Mouse (Mus musculus): Measurements from ENCODE around the gene Adgrb3. TPM values are rescaled to one million over a fixed set of nuclear protein-coding genes. Genes with fewer than 3 reads are reported as not detected.
"Not testable (repeated sequence)": the region's sequence is repeated elsewhere in the genome, so short reads cannot be mapped to it uniquely, and the experiment has no call there.

Adgrb3 gene
- polyA plus RNA-seq, 1 experiment = not detected

GRCm38 (mm10) chr1:25679656-25680055 lies 149.9 kb downstream of the Adgrb3 start:
- Histone ChIP-seq H3K27ac (ENCODE audit: insufficient read depth, low read depth, low read length) (no peak overlapping the region), H3K4me1 (ENCODE audit: control insufficient read depth, insufficient read depth, low read length) (no peaks in the 10 kb centered on the region), H3K4me3 (ENCODE audit: insufficient read depth, low read length) (no peak overlapping the region)
- no peak for TF ChIP-seq CTCF (IDR thresholded peaks at IDR 0.05; ENCODE audit: low read depth, low read length)
- no peak for TF ChIP-seq POLR2A (IDR thresholded peaks at IDR 0.05; ENCODE audit: borderline replicate concordance, low read depth, low read length)

DNA sequence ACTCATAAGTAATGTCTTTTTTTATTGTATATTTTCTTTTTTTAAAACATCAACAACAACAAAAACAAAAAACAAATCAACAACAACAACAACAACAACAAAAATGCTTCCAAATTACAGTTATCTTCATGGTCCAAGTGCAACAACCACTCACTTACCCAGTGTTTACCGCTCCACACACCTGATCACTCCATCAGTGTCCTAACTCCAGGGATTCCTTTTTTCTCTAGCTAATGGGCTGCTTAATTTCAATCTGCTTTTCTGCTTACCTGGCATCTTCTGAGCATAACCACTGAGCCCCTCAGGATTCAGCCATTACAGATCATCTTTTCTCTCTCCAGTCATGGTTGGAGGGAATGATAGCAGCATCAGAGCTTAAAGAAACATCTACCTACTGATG lies 176.8 kb downstream of the Adgrb3 start:
- TF ChIP-seq CTCF (IDR thresholded peaks at IDR 0.05; ENCODE audit: low read depth, low read length) (no peak), POLR2A (IDR thresholded peaks at IDR 0.05; ENCODE audit: borderline replicate concordance, low read depth, low read length) (no peak)
- no peaks in the 10 kb centered on the region for H3K4me1 ChIP-seq (ENCODE audit: control insufficient read depth, insufficient read depth, low read length)
- H3K27ac ChIP-seq (ENCODE audit: insufficient read depth, low read depth, low read length) = no peak overlapping the region
- H3K4me3 ChIP-seq (ENCODE audit: insufficient read depth, low read length) = no peak overlapping the region

DNA sequence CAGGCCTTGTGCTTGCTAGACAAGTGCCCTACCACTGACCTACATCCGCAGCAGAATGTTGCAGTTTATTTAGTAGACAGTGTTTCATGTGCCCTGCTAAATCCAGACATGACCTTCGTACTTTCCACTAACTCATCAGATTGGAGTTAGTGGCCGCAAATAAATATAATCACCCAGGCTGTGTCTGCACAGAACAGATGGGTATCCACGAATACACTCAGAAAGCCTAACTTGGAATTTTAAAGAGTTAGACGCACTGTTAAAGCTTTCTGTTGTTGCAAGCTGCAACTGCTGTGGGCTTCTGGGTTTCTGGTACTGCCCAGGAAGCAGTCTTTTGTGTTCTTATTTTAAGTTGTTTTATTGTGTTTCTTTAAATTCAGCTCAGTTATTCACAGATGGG lies 185.3 kb downstream of the Adgrb3 start:
- H3K4me3 ChIP-seq (ENCODE audit: insufficient read depth, low read length) = no peak overlapping the region
- TF ChIP-seq CTCF (IDR thresholded peaks at IDR 0.05; ENCODE audit: low read depth, low read length) = no peak

DNA sequence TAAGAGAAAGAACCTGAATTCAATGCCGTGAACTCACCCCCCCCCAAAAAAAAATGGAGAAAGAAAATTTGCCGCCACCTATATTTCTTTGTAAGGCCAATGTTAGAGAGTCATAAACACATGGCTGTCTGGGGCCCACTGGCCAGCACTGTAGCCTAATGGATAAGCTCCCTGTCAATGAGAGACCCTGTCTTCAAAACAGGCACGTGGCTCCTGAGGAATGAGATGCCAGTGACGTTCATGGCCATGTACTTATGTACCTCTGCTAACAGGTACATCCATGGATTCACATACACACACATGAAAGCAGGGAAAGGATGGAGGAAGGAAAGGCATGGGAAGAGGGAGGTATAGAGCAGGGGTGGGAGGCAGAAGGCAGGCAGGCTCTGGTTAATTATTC lies 208.0 kb downstream of the Adgrb3 start:
- no peak overlapping the region for H3K4me3 ChIP-seq (ENCODE audit: insufficient read depth, low read length)
- H3K4me1 ChIP-seq (ENCODE audit: control insufficient read depth, insufficient read depth, low read length) = no peaks in the 10 kb centered on the region
- no peak overlapping the region for H3K27ac ChIP-seq (ENCODE audit: insufficient read depth, low read depth, low read length)
- TF ChIP-seq POLR2A (IDR thresholded peaks at IDR 0.05; ENCODE audit: borderline replicate concordance, low read depth, low read length) (no peak), CTCF (IDR thresholded peaks at IDR 0.05; ENCODE audit: low read depth, low read length) (no peak)

More for the DNA sequence above, 185.3 kb downstream of the Adgrb3 start:
- Histone ChIP-seq H3K27ac (ENCODE audit: insufficient read depth, low read depth, low read length) (no peak overlapping the region), H3K4me1 (ENCODE audit: control insufficient read depth, insufficient read depth, low read length) (no peaks in the 10 kb centered on the region)

GRCm38 (mm10) chr1:25616954-25617353 lies 212.6 kb downstream of the Adgrb3 start:
- Histone ChIP-seq H3K27ac (ENCODE audit: insufficient read depth, low read depth, low read length) (no peak overlapping the region), H3K4me1 (ENCODE audit: control insufficient read depth, insufficient read depth, low read length) (no peaks in the 10 kb centered on the region), H3K4me3 (ENCODE audit: insufficient read depth, low read length) (no peak overlapping the region)
- TF ChIP-seq POLR2A (IDR thresholded peaks at IDR 0.05; ENCODE audit: borderline replicate concordance, low read depth, low read length) = no peak
- no peak for TF ChIP-seq CTCF (IDR thresholded peaks at IDR 0.05; ENCODE audit: low read depth, low read length)

- not testable (repeated sequence) for H3K4me3 ChIP-seq (ENCODE audit: insufficient read depth, low read length); H3K27ac ChIP-seq (ENCODE audit: insufficient read depth, low read depth, low read length); H3K4me1 ChIP-seq (ENCODE audit: control insufficient read depth, insufficient read depth, low read length)
These were observed 218.7 kb downstream of the Adgrb3 start for GRCm38 (mm10) chr1:25610776-25611175.

DNA sequence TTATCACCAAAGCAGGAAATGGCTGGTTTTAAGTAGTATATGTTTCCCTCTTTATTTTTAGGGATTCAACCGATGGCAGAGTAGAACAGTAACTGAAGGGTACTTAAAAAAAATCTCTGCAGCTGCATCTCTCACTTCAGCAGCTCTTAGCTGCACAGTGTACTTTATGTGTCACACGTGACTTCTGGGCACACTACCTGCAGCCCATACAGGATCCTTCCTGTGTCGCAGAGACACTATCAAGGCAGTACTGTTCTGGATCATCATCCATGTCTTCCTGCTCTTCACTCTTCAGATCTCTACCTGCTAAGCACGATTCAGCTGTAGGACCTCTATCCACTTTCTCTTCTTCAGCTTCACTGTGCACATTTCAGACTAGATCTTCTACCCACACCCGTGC lies 230.6 kb downstream of the Adgrb3 start:
- Histone ChIP-seq H3K4me1 (ENCODE audit: control insufficient read depth, insufficient read depth, low read length) (no peaks in the 10 kb centered on the region), H3K27ac (ENCODE audit: insufficient read depth, low read depth, low read length) (no peak overlapping the region), H3K4me3 (ENCODE audit: insufficient read depth, low read length) (no peak overlapping the region)
- TF ChIP-seq POLR2A (IDR thresholded peaks at IDR 0.05; ENCODE audit: borderline replicate concordance, low read depth, low read length) (no peak), CTCF (IDR thresholded peaks at IDR 0.05; ENCODE audit: low read depth, low read length) (no peak)

DNA sequence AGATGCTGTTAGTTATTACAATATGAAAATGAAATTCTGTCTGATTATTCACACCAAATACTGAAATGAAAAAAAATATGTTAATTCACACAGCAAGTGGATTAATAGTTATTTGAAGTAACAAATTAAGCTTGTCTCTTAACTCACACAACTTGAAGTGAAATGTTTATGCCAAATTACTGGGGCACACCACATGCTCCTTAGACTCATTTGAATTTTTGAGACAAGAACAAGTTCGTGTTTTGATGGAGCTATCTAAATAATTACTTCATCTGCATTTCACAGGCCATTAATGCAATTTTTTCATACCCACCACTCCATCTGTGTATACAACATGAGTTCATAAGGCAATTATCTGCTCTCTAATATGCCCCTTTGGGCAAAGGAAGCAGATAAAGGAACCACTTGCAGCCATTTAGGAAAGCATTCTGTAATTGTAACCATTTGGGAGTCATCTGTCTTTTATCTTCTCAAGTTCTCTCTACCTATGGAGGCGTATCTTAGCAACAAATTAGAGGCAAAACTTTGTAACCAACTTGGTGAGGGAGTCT lies 240.9 kb downstream of the Adgrb3 start:
- no peak for TF ChIP-seq CTCF (IDR thresholded peaks at IDR 0.05; ENCODE audit: low read depth, low read length)
- no peak for TF ChIP-seq POLR2A (IDR thresholded peaks at IDR 0.05; ENCODE audit: borderline replicate concordance, low read depth, low read length)
- Histone ChIP-seq H3K4me3 (ENCODE audit: insufficient read depth, low read length) (no peak overlapping the region), H3K4me1 (ENCODE audit: control insufficient read depth, insufficient read depth, low read length) (no peaks in the 10 kb centered on the region), H3K27ac (ENCODE audit: insufficient read depth, low read depth, low read length) (no peak overlapping the region)

DNA sequence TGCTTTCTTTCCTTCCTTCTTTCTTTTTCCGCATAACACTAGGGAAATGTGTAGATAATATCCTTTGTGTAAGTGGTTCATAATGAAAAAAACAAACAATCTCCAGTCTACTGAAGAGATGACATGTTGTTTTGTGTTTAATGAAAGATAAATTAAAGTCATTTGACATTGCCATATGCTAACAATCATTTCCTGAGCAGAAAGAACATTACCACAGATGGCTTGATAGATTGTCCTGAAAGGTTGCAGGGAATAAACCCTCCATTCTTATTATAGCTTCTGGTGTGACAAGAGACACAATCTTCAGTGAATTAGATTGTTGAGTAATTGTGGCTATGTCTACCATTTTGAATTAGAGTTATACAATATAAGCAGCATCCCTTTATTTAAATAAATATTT lies 247.8 kb downstream of the Adgrb3 start:
- Histone ChIP-seq H3K27ac (ENCODE audit: insufficient read depth, low read depth, low read length) (no peak overlapping the region), H3K4me1 (ENCODE audit: control insufficient read depth, insufficient read depth, low read length) (no peaks in the 10 kb centered on the region), H3K4me3 (ENCODE audit: insufficient read depth, low read length) (no peak overlapping the region)
- TF ChIP-seq POLR2A (IDR thresholded peaks at IDR 0.05; ENCODE audit: borderline replicate concordance, low read depth, low read length) (no peak), CTCF (IDR thresholded peaks at IDR 0.05; ENCODE audit: low read depth, low read length) (no peak)

DNA sequence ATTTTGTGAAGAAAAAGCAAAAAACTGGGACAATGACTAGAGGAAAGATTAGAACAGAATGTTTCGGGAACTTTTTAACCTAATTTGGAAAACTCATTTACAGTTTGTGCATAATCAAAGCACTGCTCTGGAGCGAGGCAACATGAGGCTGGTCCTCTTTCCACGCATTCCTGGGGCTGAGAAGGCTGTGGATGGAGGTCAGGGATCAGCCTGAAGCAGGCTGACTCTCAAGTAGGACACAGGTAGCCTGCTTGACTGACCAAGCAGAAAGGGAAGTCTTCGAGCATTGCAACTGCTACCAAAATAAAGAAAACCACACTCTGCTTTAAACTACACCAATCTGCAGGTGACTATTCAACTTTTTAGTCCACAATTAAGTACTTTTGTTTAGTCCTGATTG lies 251.7 kb downstream of the Adgrb3 start:
- Histone ChIP-seq H3K4me3 (ENCODE audit: insufficient read depth, low read length) (no peak overlapping the region), H3K4me1 (ENCODE audit: control insufficient read depth, insufficient read depth, low read length) (no peaks in the 10 kb centered on the region), H3K27ac (ENCODE audit: insufficient read depth, low read depth, low read length) (no peak overlapping the region)
- TF ChIP-seq POLR2A (IDR thresholded peaks at IDR 0.05; ENCODE audit: borderline replicate concordance, low read depth, low read length) (no peak), CTCF (IDR thresholded peaks at IDR 0.05; ENCODE audit: low read depth, low read length) (no peak)

DNA sequence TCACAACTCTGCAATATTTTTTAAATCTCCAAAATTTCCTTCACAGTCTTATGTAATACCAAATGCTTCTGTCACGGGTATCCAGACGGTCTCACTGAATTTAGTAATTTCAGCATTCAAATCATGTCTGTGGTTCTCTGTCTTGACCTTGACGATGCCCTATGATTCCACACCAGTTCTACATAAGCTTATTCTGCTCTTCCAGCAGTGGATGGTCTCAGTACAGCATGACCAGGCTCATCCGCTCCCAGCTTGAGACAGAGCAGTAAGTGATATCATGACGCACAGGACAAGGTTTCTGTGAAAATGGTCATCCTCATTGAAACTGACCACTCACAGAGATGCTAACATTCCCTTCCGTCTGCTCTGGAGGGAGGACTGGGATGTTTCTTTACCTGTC lies 252.9 kb downstream of the Adgrb3 start:
- H3K27ac ChIP-seq (ENCODE audit: insufficient read depth, low read depth, low read length) = no peak overlapping the region
- TF ChIP-seq CTCF (IDR thresholded peaks at IDR 0.05; ENCODE audit: low read depth, low read length) (no peak), POLR2A (IDR thresholded peaks at IDR 0.05; ENCODE audit: borderline replicate concordance, low read depth, low read length) (no peak)
- H3K4me3 ChIP-seq (ENCODE audit: insufficient read depth, low read length) = no peak overlapping the region
- no peaks in the 10 kb centered on the region for H3K4me1 ChIP-seq (ENCODE audit: control insufficient read depth, insufficient read depth, low read length)
